Mouse (Mus musculus): ENCODE results near the gene Tex21. TPM values are rescaled to one million over a fixed set of nuclear protein-coding genes. Genes with fewer than 3 reads are reported as not detected.

Gene Tex21
- 0.16 and 0.18 TPM in 2 replicates for polyA plus RNA-seq (2015; fragmentation: Nextera tagmentation; extraction: Ambion mirVana)

GRCm38 (mm10) chr12:76246646-76247045 is at the start of gene Tex21:
TSS of gene Tex21 (minus strand) at chr12:76246746.

DNA sequence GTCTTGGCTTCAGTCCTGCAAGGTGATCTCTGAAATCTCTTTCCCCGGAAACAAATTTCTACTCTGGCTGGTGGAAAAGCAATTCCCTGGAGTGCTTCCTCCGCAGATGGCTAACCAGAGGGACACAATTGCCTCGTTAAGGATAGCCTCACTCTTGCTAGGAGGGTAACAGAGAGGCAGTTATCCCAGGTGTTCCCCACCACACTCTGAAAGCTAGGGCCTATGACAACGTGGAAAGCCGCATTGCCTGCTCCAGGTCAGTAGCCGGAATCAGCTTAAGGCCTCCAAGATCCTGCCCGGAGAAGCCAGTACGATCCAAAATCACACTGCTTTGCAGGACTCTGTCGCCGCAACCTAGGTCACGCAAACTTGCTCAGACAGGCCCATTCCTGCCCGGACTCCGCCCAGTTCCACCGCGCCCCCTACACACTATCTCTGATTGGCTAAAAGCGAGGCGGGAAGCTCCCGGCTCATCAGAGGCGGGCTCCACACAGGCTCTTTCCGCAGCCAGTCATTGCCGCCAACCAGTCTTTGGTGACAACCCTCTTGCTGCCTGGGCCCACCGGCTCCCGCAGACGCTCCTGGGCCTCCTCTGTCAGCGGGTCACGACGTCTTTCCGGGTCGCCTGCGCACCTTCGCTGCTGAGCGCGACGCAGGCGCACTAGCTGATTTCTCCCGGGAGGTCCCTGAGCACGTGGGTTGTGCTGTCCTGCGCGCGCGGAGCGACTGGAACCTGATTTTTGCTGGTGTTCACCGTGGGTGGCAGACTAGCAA is 8.4 kb upstream of the Tex21 start, which contains the start of gene Mthfd1:
Mthfd1 (plus strand) TSS at position 574 of the 774 bp plus-strand sequence.

DNA sequence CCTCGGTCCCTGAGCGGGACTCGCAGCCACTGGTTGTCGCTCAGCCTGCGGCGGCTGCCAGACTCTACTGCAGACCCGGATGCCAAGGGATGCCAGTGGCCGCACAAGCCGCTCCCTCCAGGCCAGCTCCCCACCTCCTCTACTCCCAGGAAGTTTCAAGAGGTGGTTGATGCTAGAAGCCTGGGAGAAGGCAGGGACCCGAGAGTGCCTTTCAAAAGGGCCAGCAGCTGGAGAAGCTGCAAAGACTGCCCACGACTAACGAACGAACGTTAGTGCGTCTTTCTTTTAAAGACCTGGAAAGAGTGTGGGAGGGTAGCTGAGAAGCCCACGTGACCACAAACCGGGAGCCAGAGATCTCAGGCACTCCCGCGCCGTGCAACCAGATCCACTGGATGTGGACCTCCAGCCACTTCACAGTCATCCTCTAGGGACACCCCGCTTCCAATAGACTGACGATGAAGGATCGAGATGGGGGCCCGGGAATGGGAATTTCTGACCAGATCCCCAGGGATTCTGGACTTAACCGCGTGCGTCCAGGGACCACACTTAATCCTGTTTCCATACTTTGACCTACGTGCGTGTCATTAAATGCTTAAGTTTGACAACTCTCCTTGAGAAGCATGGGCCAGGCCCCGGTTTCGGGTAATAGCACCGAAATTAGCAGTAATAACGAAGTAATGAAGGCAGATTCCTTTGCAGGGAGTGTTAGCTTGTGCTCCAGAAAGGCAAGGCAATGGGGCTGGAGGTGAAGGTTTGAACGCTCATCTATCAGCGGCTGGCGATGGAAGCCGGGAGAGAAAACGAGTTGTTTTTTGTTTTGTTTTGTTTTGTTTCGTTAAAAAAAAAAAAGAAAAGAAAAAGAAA is 69.3 kb downstream of the Tex21 start, which contains the start of gene Esr2:
Esr2 (minus strand) TSS at position 260 of the 864 bp plus-strand sequence.

Other genes starting within 250 kb of the Tex21 start
- gene Esr2, start 69.5 kb downstream of the Tex21 start, polyA plus RNA-seq (2015; fragmentation: Nextera tagmentation; extraction: Ambion mirVana), result 0.10 and 0.17 TPM in 2 replicates
- gene Mthfd1, start 8.6 kb upstream of the Tex21 start, polyA plus RNA-seq (2015; fragmentation: Nextera tagmentation; extraction: Ambion mirVana), result 55.7 and 60.5 TPM in 2 replicates
- 0.63 and 0.74 TPM in 2 replicates for gene Akap5, start 78.1 kb upstream of the Tex21 start, polyA plus RNA-seq (2015; fragmentation: Nextera tagmentation; extraction: Ambion mirVana)
- 11.7 and 12.0 TPM in 2 replicates for gene Zbtb25, start 122.9 kb upstream of the Tex21 start, polyA plus RNA-seq (2015; fragmentation: Nextera tagmentation; extraction: Ambion mirVana)
- gene Zbtb1, start 123.5 kb upstream of the Tex21 start, polyA plus RNA-seq (2015; fragmentation: Nextera tagmentation; extraction: Ambion mirVana), result 6.0 and 6.1 TPM in 2 replicates
- gene Hspa2, start 157.4 kb upstream of the Tex21 start, polyA plus RNA-seq (2015; fragmentation: Nextera tagmentation; extraction: Ambion mirVana), result 4.8 and 6.8 TPM in 2 replicates
- gene Ppp1r36, start 170.8 kb upstream of the Tex21 start, polyA plus RNA-seq (2015; fragmentation: Nextera tagmentation; extraction: Ambion mirVana), result 0.39 and 0.51 TPM in 2 replicates

Measured in spleen, postnatal 0 days (tissue).